Mouse (Mus musculus): ENCODE measurements around the gene Olfr803. TPM values are rescaled to one million over a fixed set of nuclear protein-coding genes. Genes with fewer than 3 reads are reported as not detected.

The Olfr803 gene
- not detected for polyA plus RNA-seq (2014; fragmentation: Illumina TruSeq; extraction: RNeasy Lipid Tissue Mini Kit (QIAGEN cat#74804); ENCODE audit: low read depth, low replicate concordance)

DNA sequence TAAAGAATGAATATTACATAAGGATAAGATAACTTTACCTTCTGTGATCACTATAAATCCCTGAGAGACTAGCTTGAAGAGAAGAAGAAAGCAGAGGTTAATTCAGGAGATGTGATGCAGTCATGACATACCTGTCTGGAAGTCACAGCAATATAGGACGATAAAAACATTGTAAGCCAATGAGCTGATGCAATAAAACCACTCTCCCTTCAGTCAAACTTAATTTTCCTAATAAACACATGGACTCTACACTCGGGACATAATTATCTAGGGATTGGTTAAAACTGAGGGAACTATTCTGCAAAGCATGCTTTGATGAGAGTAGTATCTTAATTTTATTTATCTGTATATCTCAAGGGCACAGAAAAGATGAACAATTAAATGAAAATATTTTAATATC is at the start of gene Olfr803:
TSS of gene Olfr803 (minus strand) at position 101 of the 400 bp plus-strand sequence.

DNA sequence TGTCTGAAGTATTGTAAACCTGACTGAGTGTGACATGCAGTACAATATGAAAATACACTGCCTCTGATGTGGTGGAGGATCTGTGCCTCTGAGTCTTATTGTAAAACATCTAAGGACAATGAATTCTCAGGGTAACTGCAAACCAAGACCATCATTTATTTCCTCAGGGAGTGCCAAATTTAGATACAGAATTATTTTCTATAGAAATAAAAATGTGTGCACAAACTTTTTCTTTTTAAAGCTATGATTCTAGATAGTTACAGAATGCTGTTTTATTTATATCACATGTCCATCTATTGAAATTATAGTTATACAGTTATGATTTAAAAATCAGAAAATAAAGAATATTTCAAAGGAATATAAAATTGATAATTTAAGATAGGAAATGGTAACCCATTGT is 47.7 kb upstream of the Olfr803 start, which contains the start of gene Olfr806:
TSS of gene Olfr806 (minus strand) at position 101 of the 400 bp plus-strand sequence.

GRCm38 (mm10) chr10:129729275-129729674 is 35.2 kb upstream of the Olfr803 start, which contains the start of gene Olfr805:
Gene Olfr805 (minus strand): TSS chr10:129729375.

DNA sequence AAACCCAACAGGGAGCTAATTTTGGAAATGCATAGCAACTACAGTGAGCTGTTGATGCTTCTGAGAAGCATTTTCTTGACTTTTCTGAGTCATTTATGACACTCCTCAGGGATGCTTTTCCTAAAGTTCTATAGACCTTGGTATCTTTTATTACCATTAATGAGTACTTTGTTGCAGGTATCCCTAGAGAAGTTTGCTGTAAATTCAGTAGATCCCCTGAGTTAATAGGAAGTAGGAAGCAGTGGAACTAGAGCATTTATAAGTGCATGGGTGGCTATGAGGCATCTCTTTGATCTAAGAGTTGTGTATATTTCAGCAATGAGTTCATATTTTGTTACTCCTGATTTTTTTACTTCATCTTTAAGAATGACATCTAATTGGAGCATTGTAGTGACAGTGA is 8.8 kb upstream of the Olfr803 start, which contains the start of gene Olfr804:
TSS of gene Olfr804 (plus strand) at position 301 of the 400 bp plus-strand sequence.

DNA sequence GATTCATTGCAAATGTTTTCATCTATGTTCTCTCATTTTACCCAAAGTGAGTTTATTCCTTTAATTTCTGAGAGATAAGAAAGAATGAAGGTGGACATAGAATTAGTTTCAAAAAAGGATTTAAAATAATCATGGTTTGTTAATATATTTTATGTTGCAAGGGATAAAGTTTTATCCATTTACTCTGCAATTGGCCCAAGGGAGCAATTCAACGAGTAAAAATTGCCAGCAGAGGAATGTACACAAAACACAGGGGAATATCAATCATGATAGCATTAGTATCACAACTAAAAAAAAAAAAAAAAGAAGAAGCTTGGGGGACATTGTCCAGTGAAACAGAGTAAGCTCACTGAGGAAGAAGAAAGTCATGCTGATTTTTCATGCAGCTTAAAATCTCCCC is 6.0 kb downstream of the Olfr803 start, which contains the start of gene Olfr802:
TSS of gene Olfr802 (minus strand) at position 101 of the 400 bp plus-strand sequence.

GRCm38 (mm10) chr10:129673765-129674164 is 20.3 kb downstream of the Olfr803 start, which contains the start of gene Olfr801:
Gene Olfr801 (minus strand): TSS chr10:129673865.

DNA sequence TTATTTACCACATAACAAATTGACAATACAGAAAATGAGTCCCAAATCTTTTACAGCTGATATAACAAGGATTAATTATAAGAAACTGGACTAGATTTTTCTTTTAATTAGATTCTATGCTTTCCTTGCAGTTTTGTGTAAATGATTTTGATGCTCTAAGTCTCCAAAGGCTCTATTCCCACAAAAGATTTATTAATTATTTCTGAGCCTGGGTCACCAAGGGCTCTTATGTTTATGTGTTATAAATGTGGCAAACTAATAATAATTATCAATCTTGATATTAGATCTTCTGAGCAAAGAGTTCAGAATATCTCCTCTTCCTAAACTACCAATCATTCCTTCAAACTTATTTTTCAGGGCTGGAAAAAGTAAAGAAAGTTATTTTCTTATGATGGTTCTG is 36.7 kb downstream of the Olfr803 start, which contains the start of gene Olfr800:
TSS of gene Olfr800 (plus strand) at position 301 of the 400 bp plus-strand sequence.

Other genes with a start within 250 kb of the Olfr803 start
- gene Olfr787, start 232.4 kb downstream of the Olfr803 start, polyA plus RNA-seq (2014; fragmentation: Illumina TruSeq; extraction: RNeasy Lipid Tissue Mini Kit (QIAGEN cat#74804); ENCODE audit: low read depth, low replicate concordance), result 2.5 TPM
- 2.0 TPM for gene Olfr788, start 223.3 kb downstream of the Olfr803 start, polyA plus RNA-seq (2014; fragmentation: Illumina TruSeq; extraction: RNeasy Lipid Tissue Mini Kit (QIAGEN cat#74804); ENCODE audit: low read depth, low replicate concordance)
- 0.25 TPM for gene Olfr789, start 209.5 kb downstream of the Olfr803 start, polyA plus RNA-seq (2014; fragmentation: Illumina TruSeq; extraction: RNeasy Lipid Tissue Mini Kit (QIAGEN cat#74804); ENCODE audit: low read depth, low replicate concordance)
- 0.53 TPM for gene Olfr790, start 195.8 kb downstream of the Olfr803 start, polyA plus RNA-seq (2014; fragmentation: Illumina TruSeq; extraction: RNeasy Lipid Tissue Mini Kit (QIAGEN cat#74804); ENCODE audit: low read depth, low replicate concordance)
- not detected for gene Olfr791, start 172.5 kb downstream of the Olfr803 start, polyA plus RNA-seq (2014; fragmentation: Illumina TruSeq; extraction: RNeasy Lipid Tissue Mini Kit (QIAGEN cat#74804); ENCODE audit: low read depth, low replicate concordance)
- 0.13 TPM for gene Olfr792, start 155.1 kb downstream of the Olfr803 start, polyA plus RNA-seq (2014; fragmentation: Illumina TruSeq; extraction: RNeasy Lipid Tissue Mini Kit (QIAGEN cat#74804); ENCODE audit: low read depth, low replicate concordance)
- 0.08 TPM for gene Olfr794, start 126.6 kb downstream of the Olfr803 start, polyA plus RNA-seq (2014; fragmentation: Illumina TruSeq; extraction: RNeasy Lipid Tissue Mini Kit (QIAGEN cat#74804); ENCODE audit: low read depth, low replicate concordance)
- not detected for gene Olfr796, start 81.7 kb downstream of the Olfr803 start, polyA plus RNA-seq (2014; fragmentation: Illumina TruSeq; extraction: RNeasy Lipid Tissue Mini Kit (QIAGEN cat#74804); ENCODE audit: low read depth, low replicate concordance)
- gene Olfr798, start 66.4 kb downstream of the Olfr803 start, polyA plus RNA-seq (2014; fragmentation: Illumina TruSeq; extraction: RNeasy Lipid Tissue Mini Kit (QIAGEN cat#74804); ENCODE audit: low read depth, low replicate concordance), result not detected
- gene Olfr799, start 56.8 kb downstream of the Olfr803 start, polyA plus RNA-seq (2014; fragmentation: Illumina TruSeq; extraction: RNeasy Lipid Tissue Mini Kit (QIAGEN cat#74804); ENCODE audit: low read depth, low replicate concordance), result not detected
- gene Olfr800, start 36.6 kb downstream of the Olfr803 start, polyA plus RNA-seq (2014; fragmentation: Illumina TruSeq; extraction: RNeasy Lipid Tissue Mini Kit (QIAGEN cat#74804); ENCODE audit: low read depth, low replicate concordance), result not detected
- gene Olfr801, start 20.4 kb downstream of the Olfr803 start, polyA plus RNA-seq (2014; fragmentation: Illumina TruSeq; extraction: RNeasy Lipid Tissue Mini Kit (QIAGEN cat#74804); ENCODE audit: low read depth, low replicate concordance), result not detected
- not detected for gene Olfr802, start 6.1 kb downstream of the Olfr803 start, polyA plus RNA-seq (2014; fragmentation: Illumina TruSeq; extraction: RNeasy Lipid Tissue Mini Kit (QIAGEN cat#74804); ENCODE audit: low read depth, low replicate concordance)
- not detected for gene Olfr804, start 8.9 kb upstream of the Olfr803 start, polyA plus RNA-seq (2014; fragmentation: Illumina TruSeq; extraction: RNeasy Lipid Tissue Mini Kit (QIAGEN cat#74804); ENCODE audit: low read depth, low replicate concordance)
- gene Olfr805, start 35.1 kb upstream of the Olfr803 start, polyA plus RNA-seq (2014; fragmentation: Illumina TruSeq; extraction: RNeasy Lipid Tissue Mini Kit (QIAGEN cat#74804); ENCODE audit: low read depth, low replicate concordance), result not detected
- gene Olfr806, start 47.6 kb upstream of the Olfr803 start, polyA plus RNA-seq (2014; fragmentation: Illumina TruSeq; extraction: RNeasy Lipid Tissue Mini Kit (QIAGEN cat#74804); ENCODE audit: low read depth, low replicate concordance), result not detected
- gene Olfr807, start 63.5 kb upstream of the Olfr803 start, polyA plus RNA-seq (2014; fragmentation: Illumina TruSeq; extraction: RNeasy Lipid Tissue Mini Kit (QIAGEN cat#74804); ENCODE audit: low read depth, low replicate concordance), result not detected
- gene Olfr808, start 71.2 kb upstream of the Olfr803 start, polyA plus RNA-seq (2014; fragmentation: Illumina TruSeq; extraction: RNeasy Lipid Tissue Mini Kit (QIAGEN cat#74804); ENCODE audit: low read depth, low replicate concordance), result not detected
- not detected for gene Olfr809, start 80.4 kb upstream of the Olfr803 start, polyA plus RNA-seq (2014; fragmentation: Illumina TruSeq; extraction: RNeasy Lipid Tissue Mini Kit (QIAGEN cat#74804); ENCODE audit: low read depth, low replicate concordance)
- not detected for gene Olfr810, start 100.6 kb upstream of the Olfr803 start, polyA plus RNA-seq (2014; fragmentation: Illumina TruSeq; extraction: RNeasy Lipid Tissue Mini Kit (QIAGEN cat#74804); ENCODE audit: low read depth, low replicate concordance)
- not detected for gene Olfr811, start 110.1 kb upstream of the Olfr803 start, polyA plus RNA-seq (2014; fragmentation: Illumina TruSeq; extraction: RNeasy Lipid Tissue Mini Kit (QIAGEN cat#74804); ENCODE audit: low read depth, low replicate concordance)
- gene Olfr812, start 151.8 kb upstream of the Olfr803 start, polyA plus RNA-seq (2014; fragmentation: Illumina TruSeq; extraction: RNeasy Lipid Tissue Mini Kit (QIAGEN cat#74804); ENCODE audit: low read depth, low replicate concordance), result not detected
- not detected for gene Olfr813, start 161.1 kb upstream of the Olfr803 start, polyA plus RNA-seq (2014; fragmentation: Illumina TruSeq; extraction: RNeasy Lipid Tissue Mini Kit (QIAGEN cat#74804); ENCODE audit: low read depth, low replicate concordance)
- not detected for gene Olfr814, start 185.6 kb upstream of the Olfr803 start, polyA plus RNA-seq (2014; fragmentation: Illumina TruSeq; extraction: RNeasy Lipid Tissue Mini Kit (QIAGEN cat#74804); ENCODE audit: low read depth, low replicate concordance)
- not detected for gene Olfr815, start 211.6 kb upstream of the Olfr803 start, polyA plus RNA-seq (2014; fragmentation: Illumina TruSeq; extraction: RNeasy Lipid Tissue Mini Kit (QIAGEN cat#74804); ENCODE audit: low read depth, low replicate concordance)
- gene Olfr816, start 221.3 kb upstream of the Olfr803 start, polyA plus RNA-seq (2014; fragmentation: Illumina TruSeq; extraction: RNeasy Lipid Tissue Mini Kit (QIAGEN cat#74804); ENCODE audit: low read depth, low replicate concordance), result not detected

Data from testis, adult 10 weeks (tissue).